15 mouse cellular contexts compared by ENCODE assay signal in the genomic region with DNA sequence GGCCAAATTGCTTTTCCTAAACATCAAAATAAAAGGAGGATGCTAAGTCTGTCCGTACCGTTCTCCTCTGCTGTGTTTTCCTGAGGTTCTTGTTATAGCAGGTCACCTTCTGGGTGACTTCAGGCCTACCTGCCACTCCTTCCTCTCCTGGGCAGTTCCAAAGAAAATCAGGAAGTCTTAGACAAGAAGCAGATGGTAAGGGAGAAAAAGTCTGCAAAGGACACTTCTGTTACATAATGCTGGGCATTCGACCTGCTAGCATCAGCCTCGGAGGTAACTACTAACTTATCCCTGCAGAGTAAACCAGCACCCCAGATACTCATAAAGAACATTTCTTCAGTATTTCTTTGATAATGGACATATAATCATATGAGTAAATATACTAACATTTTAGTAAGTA. TPM values are rescaled to one million over a fixed set of nuclear protein-coding genes. Genes with fewer than 3 reads are reported as not detected.
DNase-seq lines count a peak whose midpoint lies in the region.
"Had no signal": no experiment of that assay in that cellular context is flagged by ENCODE, and none has a peak within 500 bp of the region (broad histone marks: within the 10 kb centered on the region; RNA-seq: fewer than 3 reads in every experiment).

No protein-coding gene starts in this region.

- no peak overlapping the region for H3K4me3 ChIP-seq in forebrain, embryonic 10.5 days

- H3K9me3 ChIP-seq in forebrain, embryonic 10.5 days = no peaks in the 10 kb centered on the region

- DNase-seq in cerebellum, adult 9-10 months = peak; percentile 65
- DNase-seq in cerebellum, postnatal 25 days = no peak
- peak; percentile 42 for DNase-seq in brain, adult 2 months (ENCODE audit: low read depth, low spot score)
- no peak for DNase-seq in forebrain, embryonic 10.5 days (ENCODE audit: extremely low spot score, low spot score)
- DNase-seq: adrenal gland, adult 2 months; adrenal gland, adult 8-10 months; adrenal gland, postnatal 10 days; adrenal gland, postnatal 14 days; adrenal gland, postnatal 25 days; adrenal gland, postnatal 36 days; B cell, adult 2 months; cerebellum, adult 11 months; cerebellum, adult 11-12 months had no signal

- WGBS in forebrain, embryonic 10.5 days = 90% methylated on average over 4 of the region's 4 CpGs

- peaks cover 27% of the 10 kb centered on the region for H3K4me1 ChIP-seq in forebrain, embryonic 10.5 days

- peaks cover 21% of the 10 kb centered on the region for H3K27me3 ChIP-seq in forebrain, embryonic 10.5 days (ENCODE audit: poor library complexity, severe bottlenecking)

- H3K36me3 ChIP-seq in forebrain, embryonic 10.5 days (replicated peaks) = no peaks in the 10 kb centered on the region
- H3K36me3 ChIP-seq: G1E had no signal

- no peak overlapping the region for H3K27ac ChIP-seq in forebrain, embryonic 10.5 days

RNA-seq across cellular contexts. Expression of gene Rnf152, which starts 4.7 kb away (rescaled TPM):
- 0.89 and 1.1 TPM in 2 replicates for polyA plus RNA-seq in forebrain, embryonic 10.5 days (2016; fragmentation: Nextera tagmentation; extraction: Ambion mirVana)
- polyA plus RNA-seq: C2C12, G1E had no signal

Comparison
In these comparisons a context has a peak if more than half of its experiments do, and no peak if none do; other contexts are left out.
1. DNase-seq: peak in cerebellum, adult 9-10 months (single experiment) and brain, adult 2 months (single experiment); none in cerebellum, postnatal 25 days (0 of 2) and forebrain, embryonic 10.5 days (single experiment).